Mouse (Mus musculus): ENCODE data around the gene Psen2.

DNA sequence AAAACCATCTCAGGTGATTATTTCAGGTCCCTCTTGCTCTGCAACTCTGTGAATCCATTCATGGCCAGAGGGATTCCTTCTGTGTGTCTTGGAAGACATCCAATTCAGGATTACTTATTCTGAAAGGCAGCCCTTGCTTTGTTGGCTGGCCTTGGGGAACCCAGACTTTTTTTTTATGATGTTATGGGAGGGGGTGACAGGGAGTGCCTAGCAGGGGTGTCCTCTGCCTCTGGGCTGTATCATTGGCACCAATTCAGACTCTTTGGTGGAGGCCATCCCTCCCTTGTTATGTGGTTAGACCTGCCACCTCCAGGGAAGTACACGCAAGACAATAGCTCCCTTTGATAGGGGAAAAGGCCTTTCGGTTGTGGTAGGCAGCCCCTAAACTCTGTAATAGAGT, 44.4 kb upstream of the Psen2 start:
- TF ChIP-seq EP300 (IDR thresholded peaks at IDR 0.05; ENCODE audit: low read depth) (no peak), CTCF (IDR thresholded peaks at IDR 0.05; ENCODE audit: low read depth) (no peak)
